Mouse (Mus musculus): ENCODE data around the gene Atxn7l2.

DNA sequence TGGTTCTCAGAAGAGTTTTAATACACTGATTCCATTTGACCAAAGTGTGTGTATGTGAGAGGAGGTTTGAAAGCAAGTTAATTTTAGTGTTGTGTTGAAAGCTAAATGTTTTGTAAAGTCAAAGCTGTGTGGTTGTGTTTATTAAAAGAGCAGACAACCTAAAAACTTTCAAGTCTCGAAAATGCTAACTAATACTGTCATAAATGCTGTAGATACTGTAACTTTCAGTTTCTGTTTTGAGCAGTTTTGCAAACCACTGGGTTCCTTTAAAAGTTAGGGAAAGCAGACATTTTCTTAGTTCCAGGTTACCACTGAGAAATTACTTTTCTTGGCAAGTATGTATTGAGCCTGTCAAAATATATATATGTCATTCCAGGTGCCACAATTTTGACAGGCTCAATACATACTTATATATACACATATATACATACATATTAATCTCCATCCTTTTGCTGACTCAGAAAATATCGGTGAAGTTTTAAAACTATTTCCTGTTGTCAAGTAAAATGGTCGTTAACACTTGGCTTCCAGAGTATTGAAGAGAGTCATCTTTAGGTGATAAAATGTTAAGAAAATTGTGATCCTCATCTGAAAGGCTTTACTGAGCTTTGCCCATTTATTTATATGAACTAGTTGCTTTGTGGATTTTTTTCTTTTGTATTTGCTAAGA is 47.2 kb upstream of the Atxn7l2 start:
- TF ChIP-seq CTCF (IDR thresholded peaks at IDR 0.05; ENCODE audit: low read depth, low read length) (no peak), POLR2A (IDR thresholded peaks at IDR 0.05; ENCODE audit: extremely low read depth, insufficient read depth, low read length) (no peak)
